Mouse (Mus musculus): ENCODE measurements around the gene H2afx.
"Not testable (repeated sequence)": the region's sequence is repeated elsewhere in the genome, so short reads cannot be mapped to it uniquely, and the experiment has no call there.

Gene H2afx

DNA sequence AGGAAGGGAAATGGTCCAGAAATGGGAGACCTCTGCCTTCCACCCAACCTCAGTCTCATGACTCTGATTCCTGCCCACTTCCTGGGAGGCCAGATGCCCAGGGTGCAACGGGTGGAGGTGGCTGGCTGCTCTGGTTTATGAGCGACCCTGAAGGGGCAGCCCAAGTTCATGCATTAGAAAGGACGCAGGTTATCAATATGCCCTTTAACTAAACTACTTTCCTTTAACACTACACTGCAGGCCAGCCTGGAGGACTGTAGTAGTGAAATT is 15.7 kb upstream of the H2afx start:
- no peak for DNase-seq (ENCODE audit: low read depth)

DNA sequence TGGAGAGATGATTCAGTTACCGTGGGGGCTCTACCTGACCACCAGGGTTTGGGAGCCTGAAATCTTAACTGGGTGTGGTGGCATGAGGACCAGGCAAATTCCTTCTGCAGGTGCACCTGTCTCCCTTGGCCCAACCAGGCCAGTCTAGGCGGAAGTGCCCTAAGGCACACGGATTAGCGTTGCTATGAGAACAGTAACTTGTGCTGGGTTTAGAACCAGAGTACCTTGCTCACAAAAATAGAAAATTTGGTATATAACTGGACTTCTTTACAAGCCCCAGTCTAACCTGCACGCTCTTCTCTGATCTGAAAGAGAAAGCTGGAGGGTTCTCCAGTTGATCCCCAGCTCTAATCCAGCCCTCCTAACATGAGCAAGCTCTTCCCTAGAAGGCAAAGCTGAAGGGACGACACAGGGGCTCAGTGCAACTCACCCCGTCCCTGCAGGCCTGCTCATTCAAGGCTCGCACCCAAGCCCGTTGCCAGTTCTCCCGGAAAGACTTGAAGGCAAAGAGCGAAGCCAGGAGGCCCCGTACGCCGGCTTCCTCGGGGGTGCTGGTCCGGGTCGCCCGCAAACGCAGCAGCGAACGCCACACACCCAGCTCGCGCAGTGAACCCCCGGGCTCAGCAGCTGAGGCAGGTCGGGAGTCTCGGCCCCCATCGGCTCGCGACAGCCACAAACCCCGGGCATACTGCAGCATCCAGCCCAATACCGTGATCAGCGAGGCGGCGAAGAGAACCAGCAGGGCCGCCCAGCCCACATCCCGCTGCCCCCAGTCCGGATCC is 15.2 kb upstream of the H2afx start:
- DNase-seq (ENCODE audit: low read depth) = no peak

DNA sequence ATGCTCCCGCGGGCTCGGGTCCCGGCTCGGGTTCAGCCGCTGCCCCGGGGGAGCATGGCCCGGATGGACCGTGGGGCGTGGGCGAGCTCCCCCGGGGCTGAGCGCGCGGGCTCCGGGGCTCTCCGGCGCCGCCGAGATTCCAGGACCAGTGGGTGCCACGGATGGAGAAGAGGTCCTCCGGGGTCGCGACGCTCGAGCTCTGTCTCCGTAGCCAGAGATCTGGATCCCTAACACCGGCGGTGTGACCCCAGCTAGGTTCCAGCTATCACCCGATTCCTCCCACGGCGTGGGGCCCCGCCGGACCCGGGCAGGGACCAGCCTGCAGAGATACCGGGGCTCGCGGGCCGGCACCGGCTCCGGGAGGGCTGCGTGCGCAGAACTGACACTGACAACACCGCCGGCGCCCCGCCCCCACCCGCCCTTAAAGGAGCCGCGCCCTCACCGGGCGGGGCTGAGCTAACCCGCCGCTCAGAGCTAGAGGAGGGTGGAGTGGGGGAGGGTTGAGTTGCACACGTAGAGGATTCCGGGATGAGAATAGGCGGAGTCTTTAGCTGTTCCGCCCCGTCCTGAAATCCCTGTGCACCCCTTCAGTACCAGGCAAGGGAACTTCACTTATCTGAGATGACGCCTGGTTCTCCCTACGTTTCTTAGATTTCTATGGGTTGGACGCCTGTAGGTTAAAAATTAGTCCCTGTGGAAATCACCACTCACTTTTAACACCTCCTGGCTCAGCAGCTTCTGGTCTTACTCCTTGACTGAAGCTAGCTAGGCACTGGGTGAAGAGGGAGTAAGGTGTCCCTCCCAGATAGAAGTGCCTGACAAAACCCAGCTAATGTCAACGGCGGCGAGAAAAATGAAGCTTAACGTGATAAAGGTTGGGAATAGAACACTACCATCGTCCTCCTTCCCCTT is 14.4 kb upstream of the H2afx start, which contains the start of gene C2cd2l:
C2cd2l (minus strand) TSS at position 399 of the 912 bp plus-strand sequence.
- DNase-seq (ENCODE audit: low read depth) = peak; percentile 82

- no peak for DNase-seq (ENCODE audit: low read depth)
Measured at GRCm38 (mm10) chr9:44320799-44321133, 13.7 kb upstream of the H2afx start.

- DNase-seq (ENCODE audit: low read depth) = not testable (repeated sequence)
Measured at GRCm38 (mm10) chr9:44323656-44324055, 10.8 kb upstream of the H2afx start.

DNA sequence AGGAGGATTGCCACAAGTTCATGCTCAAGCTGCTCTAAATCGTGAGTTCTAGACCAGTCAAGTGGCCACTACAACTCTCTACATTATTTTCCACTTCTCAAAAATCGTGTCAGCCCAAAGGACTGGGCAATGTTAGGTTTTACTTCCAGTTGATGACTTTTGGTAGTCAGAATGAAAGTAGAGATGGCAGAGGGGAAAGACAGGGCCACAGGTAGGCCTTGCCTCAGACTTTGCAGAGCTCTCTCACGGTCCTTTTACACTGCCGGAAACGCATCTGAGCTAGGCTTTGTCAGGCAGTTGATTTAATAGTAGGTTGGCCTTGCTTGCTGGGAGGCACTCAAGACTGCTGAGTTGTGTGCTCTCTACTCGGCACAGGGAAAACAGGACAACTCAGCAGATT is 10.3 kb upstream of the H2afx start:
- DNase-seq (ENCODE audit: low read depth) = no peak

- not testable (repeated sequence) for DNase-seq (ENCODE audit: low read depth)
Measured at GRCm38 (mm10) chr9:44325032-44325767, 9.3 kb upstream of the H2afx start.

DNA sequence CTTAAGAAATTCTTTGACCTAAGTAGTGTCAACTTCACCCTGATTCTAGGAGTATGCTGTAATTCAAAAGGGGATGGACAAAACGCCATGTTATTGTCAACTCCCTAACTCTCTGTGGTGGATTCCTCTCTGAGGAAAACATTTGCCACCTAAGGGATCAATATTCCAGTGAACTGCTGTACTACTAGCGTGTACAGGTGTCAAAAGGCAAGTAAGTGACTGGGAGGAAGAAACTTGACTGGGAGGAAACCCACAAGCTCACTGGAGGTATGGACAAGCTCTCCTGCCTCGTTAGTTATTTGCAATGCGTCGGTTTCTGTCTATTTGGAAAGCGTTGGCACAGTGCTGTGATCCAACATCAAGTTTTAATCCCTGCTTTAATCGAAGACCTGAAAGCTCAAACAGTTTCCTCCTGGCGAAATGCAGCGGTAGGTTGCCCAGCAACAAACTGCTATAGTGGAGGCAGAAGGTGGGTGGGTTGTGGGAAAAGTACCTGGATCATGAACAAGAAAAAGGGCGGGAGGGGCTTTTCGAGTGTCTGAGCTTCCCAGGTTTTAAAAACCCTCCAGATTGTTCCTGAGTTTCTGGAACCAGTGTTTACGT is 8.6 kb upstream of the H2afx start, which contains the start of gene Dpagt1:
Dpagt1 (plus strand) TSS at position 252 of the 603 bp plus-strand sequence.
- DNase-seq (ENCODE audit: low read depth) = no peak

- DNase-seq (ENCODE audit: low read depth) = peak; percentile 82
Measured at GRCm38 (mm10) chr9:44326371-44327063, 8.0 kb upstream of the H2afx start.

DNA sequence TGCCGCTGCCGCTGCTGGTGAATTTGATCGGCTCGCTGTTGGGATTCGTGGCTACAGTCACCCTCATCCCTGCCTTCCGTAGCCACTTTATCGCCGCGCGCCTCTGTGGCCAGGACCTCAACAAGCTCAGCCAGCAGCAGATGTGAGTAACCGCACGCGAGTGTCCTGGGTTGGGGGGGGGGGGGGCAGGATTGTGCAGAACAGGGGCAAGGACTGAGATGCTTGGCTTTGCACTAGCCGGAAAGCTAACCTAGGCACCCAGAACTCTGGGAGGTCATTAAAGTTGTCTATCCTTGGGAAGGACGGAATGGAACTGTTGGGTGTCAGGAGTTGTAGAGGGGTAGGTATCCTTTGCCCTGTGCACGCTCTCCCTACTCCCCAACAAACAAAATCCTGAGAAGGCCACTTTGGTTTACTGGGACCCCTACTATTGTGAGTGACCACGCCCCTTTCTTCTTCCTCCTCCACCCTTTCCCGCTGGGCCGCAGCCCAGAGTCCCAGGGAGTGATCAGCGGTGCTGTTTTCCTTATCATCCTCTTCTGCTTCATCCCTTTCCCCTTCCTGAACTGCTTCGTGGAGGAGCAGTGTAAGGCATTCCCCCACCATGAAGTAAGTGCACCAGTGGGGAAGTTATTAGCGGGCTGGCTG is 7.3 kb upstream of the H2afx start:
- no peak for DNase-seq (ENCODE audit: low read depth)

GRCm38 (mm10) chr9:44327926-44328325 is 6.6 kb upstream of the H2afx start:
- DNase-seq (ENCODE audit: low read depth) = no peak

DNA sequence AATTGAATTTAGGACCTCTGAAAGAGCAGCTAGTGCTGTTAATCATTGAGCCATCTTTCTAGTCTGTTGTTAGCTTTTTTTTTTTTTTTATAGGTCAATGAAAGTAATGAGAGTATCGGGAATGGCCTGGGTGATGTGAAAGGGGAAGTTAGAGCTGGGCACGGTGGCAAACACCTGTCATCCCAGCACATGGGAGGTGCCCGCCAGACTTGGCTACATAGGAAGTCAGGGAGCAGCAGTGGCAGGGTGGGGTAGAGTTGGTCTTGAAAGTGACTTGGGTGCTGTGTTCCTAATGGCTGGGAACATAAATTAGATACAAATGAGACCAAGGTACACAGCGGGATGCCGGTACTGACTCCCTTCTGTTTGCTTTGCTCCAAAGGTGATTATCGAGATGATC is 3.8 kb upstream of the H2afx start:
- no peak for DNase-seq (ENCODE audit: low read depth)

- DNase-seq (ENCODE audit: low read depth) = no peak
Measured at GRCm38 (mm10) chr9:44332918-44333638, 1.4 kb upstream of the H2afx start.

DNA sequence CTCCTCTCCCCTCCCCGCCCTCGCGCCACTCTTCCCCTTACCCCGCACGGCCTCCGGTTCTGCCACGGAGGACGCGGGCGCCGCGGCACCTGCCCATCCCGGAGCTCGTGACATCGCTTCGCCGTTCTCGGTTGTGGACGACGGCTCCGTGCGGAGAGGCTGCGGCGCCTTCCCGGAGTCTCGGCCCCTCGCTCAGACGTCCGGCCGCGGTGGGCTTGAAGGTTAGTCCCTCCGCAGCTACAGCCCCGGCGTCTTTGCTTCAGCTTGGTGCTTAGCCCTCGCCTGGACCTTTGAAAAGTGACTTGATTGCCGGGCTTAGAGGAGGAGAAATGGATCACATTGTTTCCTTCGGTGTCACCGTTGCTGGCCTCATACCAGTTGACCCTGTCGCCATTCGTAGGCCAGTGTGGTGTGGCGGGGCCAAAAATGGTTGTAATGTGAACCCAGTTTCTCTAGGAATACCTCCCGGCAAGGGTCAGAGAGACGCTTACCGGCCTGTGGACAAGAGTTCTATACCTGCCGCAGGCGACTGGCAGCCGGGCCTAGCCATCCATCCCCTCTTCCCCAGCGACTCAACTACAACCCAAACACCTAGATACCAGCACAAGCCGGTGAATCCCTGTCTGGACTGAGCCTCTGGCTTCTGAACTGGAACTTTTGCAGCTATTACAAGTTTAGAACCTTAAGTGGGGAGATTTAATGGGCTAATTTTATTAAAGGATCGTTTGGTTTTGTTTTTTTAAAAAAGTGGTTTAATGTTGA is 1.0 kb downstream of the H2afx start:
- no peak for DNase-seq (ENCODE audit: low read depth)

DNA sequence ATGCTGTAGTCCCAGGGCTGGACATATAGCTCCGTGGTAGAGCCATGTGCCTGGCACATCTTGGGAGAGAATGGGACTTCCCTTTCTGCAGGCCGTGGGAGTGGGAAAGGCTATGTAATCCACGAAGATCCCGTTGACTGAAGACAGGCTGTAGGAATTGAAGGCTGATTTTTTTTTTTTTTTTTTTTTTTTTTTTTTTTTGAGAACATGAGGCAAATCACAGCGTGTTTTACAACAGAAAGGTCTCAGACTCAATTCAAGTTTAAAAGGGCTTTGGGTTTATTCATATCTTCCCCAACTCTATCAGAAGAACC is 1.6 kb downstream of the H2afx start:
- DNase-seq (ENCODE audit: low read depth) = no peak

DNA sequence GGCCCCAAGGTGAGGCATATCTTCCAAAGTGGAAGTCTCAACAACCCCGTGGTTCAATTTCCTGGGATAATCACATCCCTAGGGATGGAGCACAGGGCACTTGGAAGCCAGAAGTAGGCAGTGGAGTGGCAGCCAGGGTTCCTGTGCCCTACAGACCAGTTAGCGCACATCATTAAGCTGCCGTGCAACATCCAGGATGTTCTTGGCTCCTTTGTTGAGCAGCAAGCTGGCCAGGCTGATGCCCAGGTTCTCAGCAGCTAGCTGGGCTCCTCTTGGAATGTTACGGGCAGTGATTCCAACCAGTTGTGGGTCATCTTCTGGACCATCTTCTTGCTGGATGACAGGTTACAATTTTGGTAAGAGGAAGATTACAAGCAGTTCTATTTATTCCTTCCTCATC is 2.0 kb downstream of the H2afx start:
- DNase-seq (ENCODE audit: low read depth) = not testable (repeated sequence)

DNA sequence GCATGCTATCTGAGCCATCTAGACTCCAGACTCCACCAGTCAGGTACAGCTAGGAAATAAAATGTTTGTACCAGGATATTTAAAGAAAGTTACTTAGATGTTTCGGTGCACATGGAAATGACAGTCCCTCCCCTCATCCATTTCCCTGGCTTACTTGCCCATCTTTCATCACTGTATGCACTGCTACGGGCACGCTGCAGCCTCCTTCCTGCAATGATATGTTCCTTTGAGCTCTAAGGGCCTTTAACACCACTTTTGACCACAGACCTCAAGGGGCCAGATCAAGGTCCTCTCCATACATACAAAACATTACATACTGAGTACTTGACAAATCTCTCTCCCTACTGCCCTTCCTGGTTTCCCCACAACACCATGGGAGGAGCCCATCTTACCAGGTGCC is 2.5 kb downstream of the H2afx start:
- DNase-seq (ENCODE audit: low read depth) = no peak

- no peak for DNase-seq (ENCODE audit: low read depth)
Measured at GRCm38 (mm10) chr9:44337436-44338169, 3.1 kb downstream of the H2afx start.

GRCm38 (mm10) chr9:44338574-44338973 is 4.1 kb downstream of the H2afx start:
- no peak for DNase-seq (ENCODE audit: low read depth)
